Mouse (Mus musculus) gastrocnemius, postnatal 10 days (tissue): ENCODE results near the gene Klk1b3. TPM values are rescaled to one million over a fixed set of nuclear protein-coding genes. Genes with fewer than 3 reads are reported as not detected.

Experiments used
- total RNA-seq, 2 experiments: library from RNA; stranded (reverse); gene quantifications; 2 replicates each; pipeline ENCODE4 v1.2.3; 2021

Gene Klk1b3
- total RNA-seq, 2 experiments from 2014 or later, result not detected

Other genes starting within 250 kb of the Klk1b3 start
- gene Klk1b8, start 247.5 kb upstream of the Klk1b3 start, total RNA-seq, result not detected
- gene Klk1b1, start 231.4 kb upstream of the Klk1b3 start, total RNA-seq, result not detected
- not detected for gene Klk1b9, start 222.1 kb upstream of the Klk1b3 start, total RNA-seq
- not detected for gene Klk1b11, start 202.3 kb upstream of the Klk1b3 start, total RNA-seq
- under 1 TPM in 1 of 2 experiments, not detected in 1; 0.23 TPM for gene Klk1b26, start 186.0 kb upstream of the Klk1b3 start, total RNA-seq
- not detected for gene Klk1b27, start 145.9 kb upstream of the Klk1b3 start, total RNA-seq
- not detected for gene Klk1b21, start 95.9 kb upstream of the Klk1b3 start, total RNA-seq
- not detected for gene Klk1b22, start 85.5 kb upstream of the Klk1b3 start, total RNA-seq
- gene Klk1b16, start 61.4 kb upstream of the Klk1b3 start, total RNA-seq, result not detected
- gene Klk1b24, start 10.0 kb upstream of the Klk1b3 start, total RNA-seq, result not detected
- gene Klk1b4, start 9.2 kb downstream of the Klk1b3 start, total RNA-seq, result not detected
- not detected for gene Klk1b5, start 17.8 kb downstream of the Klk1b3 start, total RNA-seq
- gene Klk1, start 27.2 kb downstream of the Klk1b3 start, total RNA-seq, result not detected
- not detected for gene Gm36864, start 38.0 kb downstream of the Klk1b3 start, total RNA-seq
- gene 1700028J19Rik, start 48.5 kb downstream of the Klk1b3 start, total RNA-seq, result under 1 TPM; 0.23 to 0.61 TPM
- 10 to 100 TPM; 23.7 to 35.0 TPM for gene 2410002F23Rik, start 48.5 kb downstream of the Klk1b3 start, total RNA-seq
- gene Acp4, start 59.2 kb downstream of the Klk1b3 start, total RNA-seq, result not detected
- gene Gm15517, start 63.3 kb downstream of the Klk1b3 start, total RNA-seq, result not detected
- 1 to 10 TPM; 5.0 to 6.8 TPM for gene Clec11a, start 108.7 kb downstream of the Klk1b3 start, total RNA-seq
- gene Shank1, start 112.1 kb downstream of the Klk1b3 start, total RNA-seq, result 1 to 10 TPM; 2.0 to 2.7 TPM
- under 1 TPM; 0.38 to 0.41 TPM for gene Syt3, start 185.9 kb downstream of the Klk1b3 start, total RNA-seq
- gene 1700008O03Rik, start 187.6 kb downstream of the Klk1b3 start, total RNA-seq, result not detected
- gene Lrrc4b, start 230.8 kb downstream of the Klk1b3 start, total RNA-seq, result 1 to 10 TPM; 1.9 to 2.5 TPM